Mouse (Mus musculus) brain, embryonic 18.5 days (tissue): Measurements from ENCODE around the gene Gpha2.

ENCODE experiments used
- DNase-seq: peaks from one replicate; pipeline ENCODE4 v3.0.0-alpha.2; 2012; ENCODE audit warnings: low read depth, low spot score

Gene Gpha2

DNA sequence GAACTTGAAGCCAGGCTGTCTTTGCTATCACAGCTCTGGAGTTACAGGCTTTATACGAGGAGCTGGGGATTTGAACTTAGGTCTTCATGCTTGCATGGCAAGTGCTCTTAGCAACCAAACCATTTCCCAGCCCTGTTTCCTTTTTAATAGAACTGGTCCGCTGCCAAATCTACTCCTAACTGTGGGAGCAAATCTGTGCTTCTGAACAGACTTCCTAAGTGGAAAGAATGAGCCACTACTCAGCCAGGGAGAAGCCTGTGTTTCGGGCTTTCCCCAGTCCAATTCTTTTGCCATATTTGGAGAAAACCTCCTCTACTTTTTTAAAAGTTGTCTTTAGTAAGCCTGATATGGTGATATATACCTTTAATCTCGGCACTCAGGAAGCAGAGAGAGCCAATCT lies 46.6 kb downstream of the Gpha2 start:
- DNase-seq: no peak

DNA sequence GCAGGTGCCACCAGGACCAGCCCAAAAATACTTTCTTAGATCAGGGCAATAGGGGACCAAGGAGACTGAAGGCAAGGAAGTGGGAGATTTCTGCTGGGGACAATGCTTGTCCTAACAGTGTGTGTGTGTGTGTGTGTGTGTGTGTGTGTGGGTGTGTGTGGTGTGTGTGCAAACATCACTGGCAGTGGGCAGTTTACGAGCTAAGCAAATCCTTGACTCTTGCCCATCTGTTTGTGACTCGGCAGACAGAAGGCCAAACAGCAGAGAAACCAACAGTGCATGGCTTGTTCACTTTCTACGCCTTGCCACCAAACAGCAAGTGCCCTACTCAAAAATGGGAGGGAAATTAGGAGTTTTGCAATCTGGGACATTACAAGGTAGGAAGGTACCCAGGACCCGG lies 47.4 kb downstream of the Gpha2 start:
- DNase-seq: no peak

DNA sequence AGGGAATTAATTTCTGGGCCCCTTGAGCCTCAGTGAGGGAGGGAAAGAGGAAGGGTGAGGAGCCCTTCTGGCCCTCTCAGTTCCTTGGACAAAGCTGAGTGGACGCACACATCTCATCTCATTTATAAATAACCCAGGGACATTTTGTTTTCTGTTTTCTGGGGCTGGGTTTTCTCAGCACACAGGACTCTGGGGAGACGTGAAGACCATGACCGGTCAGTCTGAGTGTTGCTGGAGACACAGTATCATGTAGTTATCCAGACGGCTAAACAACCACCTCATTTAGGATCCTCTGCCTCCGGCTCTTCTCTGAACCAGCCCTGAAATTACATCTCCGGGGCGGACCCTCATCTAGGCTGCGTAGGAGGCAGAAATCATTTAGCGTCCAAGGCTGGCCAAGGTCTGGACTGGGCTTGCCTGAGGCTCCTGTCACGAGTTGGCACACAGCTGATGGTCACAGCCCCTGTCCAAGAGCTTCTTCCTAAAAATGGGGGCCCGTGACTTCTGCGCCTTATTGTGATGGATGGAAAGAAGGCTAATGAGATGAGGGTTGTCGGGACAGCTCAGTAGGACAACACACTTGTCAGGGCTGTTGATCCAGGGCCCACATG lies 47.9 kb downstream of the Gpha2 start:
- DNase-seq: no peak

DNA sequence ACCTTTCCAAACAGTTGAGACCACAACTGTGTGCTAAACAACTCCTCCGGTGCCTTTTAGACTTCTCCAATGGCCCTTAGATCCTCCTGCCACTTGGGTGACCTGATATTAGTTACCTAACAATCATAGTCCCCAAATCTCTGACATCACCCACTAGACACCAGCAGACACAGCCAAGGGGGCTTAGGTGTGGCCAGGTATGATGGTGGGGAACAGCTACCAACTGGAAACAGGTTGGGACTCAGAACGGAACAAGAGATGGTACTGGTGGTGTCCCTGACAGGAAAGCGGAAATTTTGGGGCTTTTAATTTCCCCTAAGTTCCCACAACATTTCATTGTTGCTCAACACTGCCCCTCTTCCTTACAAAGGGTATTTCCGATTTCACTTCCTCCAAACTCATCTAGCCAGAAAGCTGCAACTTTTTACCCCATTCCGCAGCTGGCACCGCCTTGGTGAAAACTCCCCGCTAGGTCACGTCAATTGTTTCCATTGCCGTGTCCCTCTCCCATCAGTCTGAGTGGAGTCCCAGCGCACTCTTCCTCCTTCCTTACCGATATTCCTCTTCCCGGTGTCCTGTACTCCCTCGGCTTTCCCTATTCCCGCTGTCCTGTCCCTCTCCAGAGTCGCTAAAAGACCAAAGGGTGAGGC lies 49.7 kb downstream of the Gpha2 start:
- DNase-seq: no peak

DNA sequence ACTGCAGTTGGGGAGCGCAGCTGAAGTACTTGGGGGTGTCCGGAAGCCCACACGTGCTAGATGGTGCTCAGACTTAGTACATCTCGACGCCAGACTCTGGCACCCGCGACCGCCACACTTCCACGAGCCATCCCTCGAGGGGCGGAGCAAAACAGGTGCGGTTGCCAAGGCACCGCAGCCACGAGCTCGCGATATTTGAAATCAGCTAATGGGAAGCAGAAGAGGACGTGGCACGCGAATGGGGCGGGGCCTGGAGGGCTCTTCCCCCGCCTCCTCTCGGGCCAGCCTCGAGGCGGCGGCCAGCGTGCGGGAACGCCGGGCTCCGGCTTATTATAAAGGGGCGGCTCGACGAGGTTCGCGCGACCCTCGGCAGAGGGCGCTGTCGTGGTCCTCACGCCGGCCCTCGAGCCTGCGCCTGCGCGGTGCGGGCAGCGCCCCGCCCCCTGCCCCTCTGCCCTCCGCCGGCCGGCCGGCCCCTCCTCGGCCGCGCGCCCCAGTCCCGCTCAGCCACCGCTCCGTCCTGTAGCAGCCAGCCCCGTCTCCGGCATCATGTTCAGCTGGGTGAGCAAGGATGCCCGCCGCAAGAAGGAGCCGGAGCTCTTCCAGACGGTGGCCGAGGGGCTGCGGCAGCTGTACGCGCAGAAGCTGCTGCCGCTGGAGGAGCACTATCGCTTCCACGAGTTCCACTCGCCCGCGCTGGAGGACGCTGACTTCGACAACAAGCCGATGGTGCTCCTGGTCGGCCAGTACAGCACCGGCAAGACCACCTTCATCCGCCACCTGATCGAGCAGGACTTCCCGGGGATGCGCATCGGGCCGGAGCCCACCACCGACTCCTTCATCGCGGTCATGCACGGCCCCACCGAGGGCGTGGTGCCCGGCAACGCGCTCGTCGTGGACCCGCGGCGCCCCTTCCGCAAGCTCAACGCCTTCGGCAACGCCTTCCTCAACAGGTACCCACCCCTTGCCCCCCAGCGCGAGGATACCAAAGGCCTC lies 50.5 kb downstream of the Gpha2 start, which contains the start of gene Ehd1:
Gene Ehd1, plus strand, starts transcription at position 300 of the 996 bp plus-strand sequence.
- peak; percentile 93 for DNase-seq
